Mouse (Mus musculus): Measurements from ENCODE around the gene Ganc. TPM values are rescaled to one million over a fixed set of nuclear protein-coding genes. Genes with fewer than 3 reads are reported as not detected.

Gene Ganc
- polyA plus RNA-seq, 1 experiment: 6.9 TPM

DNA sequence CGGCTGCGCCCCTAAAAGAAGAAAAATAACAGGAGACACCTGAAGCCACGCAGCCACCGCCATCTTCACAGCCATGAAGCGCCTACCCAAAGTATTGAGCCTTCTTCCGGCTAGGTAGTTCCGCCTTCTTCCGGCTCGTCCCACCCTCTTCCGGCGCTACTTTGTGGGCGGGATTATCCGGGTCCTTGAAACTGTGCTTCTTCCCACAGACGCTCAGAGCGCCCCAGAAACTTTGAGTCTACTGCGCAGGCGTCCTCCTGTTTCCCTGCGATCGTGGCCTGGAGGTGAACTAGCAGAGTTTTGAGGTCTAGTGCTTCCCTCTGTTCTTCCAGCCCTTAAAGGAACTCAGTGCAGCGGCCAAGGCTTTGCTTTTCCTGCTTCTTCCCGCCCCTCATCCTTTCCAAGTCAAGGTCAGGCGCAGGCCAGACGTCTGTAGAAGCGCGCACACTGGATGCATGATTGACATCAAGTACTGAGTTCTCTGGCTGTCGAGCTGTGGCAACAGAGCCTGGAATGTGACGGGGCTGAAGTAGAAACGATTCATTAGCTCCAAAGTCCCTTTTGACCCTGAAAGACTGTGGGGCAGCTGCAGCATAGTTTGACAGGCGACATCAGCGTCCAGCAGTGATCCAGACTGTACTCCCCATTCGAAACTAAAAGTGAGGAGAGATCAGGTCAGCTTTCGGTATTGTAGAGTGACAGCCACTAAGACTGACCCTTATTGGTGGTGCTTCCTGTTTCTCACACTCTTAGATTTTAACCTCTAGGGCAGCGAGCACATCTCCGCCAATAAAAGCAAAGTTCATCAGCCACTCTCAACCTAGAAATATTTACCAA lies 508 bp downstream of the Ganc start, which contains the start of gene Tmem87a:
TSS of gene Tmem87a (minus strand) at position 128 of the 837 bp plus-strand sequence.
- TF ChIP-seq POLR2A (IDR thresholded peaks at IDR 0.05; ENCODE audit: borderline replicate concordance, extremely low read depth, insufficient read depth, insufficient read length, poor library complexity, severe bottlenecking) (peak; percentile 60; the same call in 1 of the 2 replicates), CTCF (IDR thresholded peaks at IDR 0.05; ENCODE audit: borderline replicate concordance, extremely low read depth, insufficient read depth, insufficient read length) (no peak)
- DNase-seq (ENCODE audit: low read depth): peak; percentile 99

DNA sequence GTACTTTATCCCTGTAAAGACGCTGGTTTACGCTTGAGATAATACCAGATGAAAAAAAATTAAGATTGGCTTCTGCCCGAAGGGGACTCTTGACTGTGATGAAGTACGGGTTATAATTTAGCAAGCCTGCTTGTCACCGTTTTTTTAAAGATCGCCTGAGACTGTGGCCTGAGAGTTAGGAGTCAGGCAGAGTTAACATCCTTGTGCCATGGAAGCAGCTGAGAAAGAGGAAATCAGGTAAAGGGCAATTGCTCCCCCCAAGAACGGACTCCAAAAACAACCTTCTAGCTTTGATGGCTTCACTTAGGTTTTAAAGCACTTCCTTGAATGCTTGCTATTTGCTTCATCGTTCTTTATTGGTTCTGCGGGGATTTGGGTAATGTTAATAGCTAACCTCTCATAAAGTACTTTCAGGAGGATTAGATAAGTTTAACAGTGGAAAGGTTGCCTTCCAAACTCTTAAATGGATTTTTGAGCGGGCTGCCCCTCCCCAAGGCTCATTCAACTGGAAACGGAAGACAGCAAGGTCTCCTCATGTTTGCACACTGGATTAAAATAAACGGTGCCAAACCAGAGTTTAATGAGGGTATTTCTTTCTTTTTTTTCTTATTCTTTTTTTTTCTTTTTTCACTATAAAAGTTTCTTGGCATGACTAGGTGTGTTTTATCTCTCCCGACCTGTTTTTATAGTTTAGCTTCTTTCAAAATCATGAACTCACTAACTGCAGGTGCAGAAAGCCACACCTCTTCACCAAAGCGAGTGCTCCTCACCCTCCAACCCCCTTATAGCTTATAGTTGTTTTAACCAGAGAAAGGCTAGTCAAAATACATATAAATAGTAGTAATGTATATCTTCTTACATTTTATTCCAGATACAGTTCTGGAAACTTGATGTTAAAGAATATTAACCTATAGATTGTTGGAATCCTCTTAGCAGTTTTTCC lies 1.4 kb downstream of the Ganc start:
- no peak for TF ChIP-seq CTCF (IDR thresholded peaks at IDR 0.05; ENCODE audit: borderline replicate concordance, extremely low read depth, insufficient read depth, insufficient read length)
- no peak for TF ChIP-seq POLR2A (IDR thresholded peaks at IDR 0.05; ENCODE audit: borderline replicate concordance, extremely low read depth, insufficient read depth, insufficient read length, poor library complexity, severe bottlenecking)
- DNase-seq (ENCODE audit: low read depth): no peak

DNA sequence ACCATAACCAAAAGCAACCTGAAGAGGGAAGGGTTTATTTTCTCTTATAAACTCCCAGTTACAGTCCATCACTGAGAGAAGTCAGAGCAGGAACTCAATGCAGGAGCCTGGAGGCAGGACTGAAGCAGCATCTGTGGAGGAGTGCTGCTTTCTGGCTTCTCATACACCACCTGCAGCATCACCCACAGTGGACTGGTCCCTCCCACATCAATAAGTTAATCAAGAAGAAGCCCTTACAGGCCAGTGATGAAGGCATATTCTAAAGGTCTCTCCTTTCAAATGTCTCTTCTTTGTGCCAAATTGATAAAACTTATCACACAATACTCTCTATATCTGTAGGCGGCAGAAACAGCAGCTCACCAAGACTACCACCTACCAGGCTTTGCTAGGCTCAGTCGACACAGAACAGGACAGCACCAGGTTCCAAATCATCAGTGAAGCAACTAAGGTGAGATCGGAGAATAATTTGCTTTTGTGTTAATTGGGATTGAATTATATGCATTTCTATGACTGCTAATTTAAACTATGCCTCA lies 7.5 kb downstream of the Ganc start:
- DNase-seq (ENCODE audit: low read depth): no peak
- no peak for TF ChIP-seq POLR2A (IDR thresholded peaks at IDR 0.05; ENCODE audit: borderline replicate concordance, extremely low read depth, insufficient read depth, insufficient read length, poor library complexity, severe bottlenecking)
- TF ChIP-seq CTCF (IDR thresholded peaks at IDR 0.05; ENCODE audit: borderline replicate concordance, extremely low read depth, insufficient read depth, insufficient read length): no peak

DNA sequence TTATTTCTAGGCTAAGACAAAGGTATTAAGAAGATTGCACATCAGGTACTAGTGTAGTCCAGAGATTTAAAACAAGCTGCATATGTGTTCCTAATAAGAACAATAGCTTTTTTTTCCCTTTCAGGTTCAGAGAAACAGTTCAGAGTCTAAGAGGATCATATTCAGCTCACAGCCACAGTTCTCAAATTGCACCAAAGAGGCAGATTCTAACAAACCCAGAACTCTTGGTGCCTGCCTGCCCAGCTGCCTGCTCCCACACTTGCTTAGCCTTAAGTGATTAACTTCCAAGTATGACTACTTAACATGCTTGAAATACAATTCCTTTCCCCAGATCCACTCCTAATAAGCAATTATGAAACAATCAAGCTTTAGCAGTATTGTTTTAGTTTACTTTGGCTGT lies 10.4 kb downstream of the Ganc start:
- peak; percentile 30 for DNase-seq (ENCODE audit: low read depth)
- TF ChIP-seq POLR2A (IDR thresholded peaks at IDR 0.05; ENCODE audit: borderline replicate concordance, extremely low read depth, insufficient read depth, insufficient read length, poor library complexity, severe bottlenecking) (no peak), CTCF (IDR thresholded peaks at IDR 0.05; ENCODE audit: borderline replicate concordance, extremely low read depth, insufficient read depth, insufficient read length) (no peak)

DNA sequence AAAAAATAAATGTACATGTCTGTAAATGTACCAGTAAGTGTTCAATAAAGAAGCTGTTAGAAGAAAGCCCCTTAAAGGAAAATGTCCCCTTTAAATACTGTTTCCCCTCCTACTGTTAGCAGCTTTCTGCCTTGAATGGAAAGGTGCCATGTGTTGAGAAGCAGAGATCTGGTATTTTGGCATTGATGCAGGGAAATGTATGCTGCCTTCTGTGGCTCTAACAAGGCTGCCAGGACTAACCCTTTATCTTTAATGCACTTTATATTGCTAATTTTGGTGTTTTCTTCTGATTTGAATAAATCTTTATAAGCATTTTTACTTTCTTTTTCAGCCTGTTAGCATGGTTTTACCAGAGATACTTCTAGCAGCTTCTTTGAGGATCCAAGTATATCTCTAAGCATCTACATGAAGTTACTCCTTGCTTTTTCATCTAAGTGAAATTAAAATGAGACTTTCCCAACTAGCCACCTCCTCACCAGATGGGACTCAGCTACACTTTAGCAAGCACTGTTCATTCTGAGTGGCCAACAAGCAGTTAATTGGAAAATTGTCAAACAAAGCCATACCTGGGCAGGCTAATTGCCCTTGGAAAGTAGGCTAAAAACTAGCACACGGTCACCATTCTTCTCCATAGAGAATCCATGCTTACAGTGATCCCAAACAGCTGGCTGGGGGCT lies 11.2 kb downstream of the Ganc start:
- no peak for TF ChIP-seq POLR2A (IDR thresholded peaks at IDR 0.05; ENCODE audit: borderline replicate concordance, extremely low read depth, insufficient read depth, insufficient read length, poor library complexity, severe bottlenecking)
- no peak for TF ChIP-seq CTCF (IDR thresholded peaks at IDR 0.05; ENCODE audit: borderline replicate concordance, extremely low read depth, insufficient read depth, insufficient read length)
- peak; percentile 73 for DNase-seq (ENCODE audit: low read depth)

DNA sequence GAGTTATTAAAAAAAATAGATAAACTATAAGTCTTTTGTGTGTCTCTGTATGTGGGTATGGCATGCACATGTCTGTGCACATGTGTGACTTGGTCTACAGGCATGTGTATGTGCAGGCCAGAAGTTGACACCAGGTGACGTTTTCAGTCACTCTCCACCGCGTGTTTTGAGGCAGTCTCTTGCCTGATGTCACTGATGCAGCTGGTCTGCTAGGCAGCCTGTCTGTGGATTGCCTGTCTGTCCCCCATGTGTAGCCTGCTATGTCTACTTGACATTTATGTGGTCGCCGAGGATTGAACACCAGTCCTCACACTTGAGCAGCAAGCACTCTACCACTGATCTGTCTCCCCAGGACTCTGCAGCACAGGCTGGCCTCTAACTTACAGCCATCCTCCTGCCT lies 20.7 kb downstream of the Ganc start:
- TF ChIP-seq CTCF (IDR thresholded peaks at IDR 0.05; ENCODE audit: borderline replicate concordance, extremely low read depth, insufficient read depth, insufficient read length) (no peak), POLR2A (IDR thresholded peaks at IDR 0.05; ENCODE audit: borderline replicate concordance, extremely low read depth, insufficient read depth, insufficient read length, poor library complexity, severe bottlenecking) (no peak)
- DNase-seq (ENCODE audit: low read depth): no peak

DNA sequence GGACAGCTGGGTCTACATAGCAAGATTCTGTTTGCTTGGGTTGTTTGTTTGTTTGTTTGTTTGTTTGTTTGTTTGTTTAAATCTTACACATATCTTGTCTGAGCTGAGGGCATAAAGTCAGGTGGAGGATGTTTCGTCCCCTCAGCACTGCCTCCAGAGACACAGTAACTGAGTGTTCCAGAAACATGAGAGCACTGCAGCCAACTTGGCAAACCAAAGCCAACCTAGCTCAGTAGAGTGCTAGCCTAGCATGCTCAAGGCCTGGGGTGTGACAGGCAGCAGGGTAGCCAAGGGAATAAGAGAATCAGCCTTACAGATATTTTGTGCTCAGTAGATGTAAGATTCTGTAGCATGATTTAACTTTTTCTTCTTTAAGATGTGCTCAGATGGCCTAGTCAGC lies 40.8 kb downstream of the Ganc start:
- DNase-seq (ENCODE audit: low read depth): no peak

DNA sequence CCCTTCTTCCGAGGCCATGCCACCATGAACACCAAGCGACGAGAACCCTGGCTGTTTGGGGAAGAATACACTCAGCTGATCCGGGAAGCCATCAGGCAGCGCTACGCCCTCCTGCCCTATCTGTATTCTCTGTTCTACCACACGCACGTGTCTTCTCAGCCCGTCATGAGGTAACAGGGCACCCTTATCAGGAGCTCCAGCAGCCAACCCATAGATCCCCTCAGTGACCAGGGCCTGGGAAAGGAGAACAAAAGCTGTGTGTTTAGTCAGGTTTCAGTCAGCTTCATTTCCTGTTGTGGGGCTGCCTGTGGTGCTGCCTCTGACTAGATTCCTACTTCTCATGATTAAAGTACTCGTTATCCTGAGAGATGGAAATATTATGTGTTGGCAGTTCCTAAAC lies 42.7 kb downstream of the Ganc start:
- TF ChIP-seq POLR2A (IDR thresholded peaks at IDR 0.05; ENCODE audit: borderline replicate concordance, extremely low read depth, insufficient read depth, insufficient read length, poor library complexity, severe bottlenecking): no peak
- no peak for TF ChIP-seq CTCF (IDR thresholded peaks at IDR 0.05; ENCODE audit: borderline replicate concordance, extremely low read depth, insufficient read depth, insufficient read length)
- no peak for DNase-seq (ENCODE audit: low read depth)

More for the DNA sequence above, 40.8 kb downstream of the Ganc start:
- TF ChIP-seq POLR2A (IDR thresholded peaks at IDR 0.05; ENCODE audit: borderline replicate concordance, extremely low read depth, insufficient read depth, insufficient read length, poor library complexity, severe bottlenecking) (no peak), CTCF (IDR thresholded peaks at IDR 0.05; ENCODE audit: borderline replicate concordance, extremely low read depth, insufficient read depth, insufficient read length) (no peak)

DNA sequence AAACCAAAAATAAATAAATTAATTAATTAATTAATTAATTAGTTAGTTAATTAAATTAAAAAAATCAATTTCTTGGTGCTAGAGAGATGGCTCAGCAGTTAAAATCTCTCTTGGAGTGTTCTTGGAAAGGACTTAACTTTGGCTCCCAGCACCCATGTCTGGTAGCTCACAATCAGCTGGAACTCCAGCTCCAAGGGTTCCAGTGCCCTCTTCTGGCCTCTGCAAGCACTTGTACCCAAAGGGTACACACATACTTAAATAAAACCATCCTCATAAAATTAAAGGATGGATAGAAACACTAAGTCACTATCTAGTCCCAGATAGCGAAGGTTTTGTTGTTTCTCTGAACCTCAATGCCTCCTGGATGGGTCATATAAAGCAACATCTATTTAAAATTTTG lies 43.6 kb downstream of the Ganc start:
- peak; percentile 1 for DNase-seq (ENCODE audit: low read depth)
- TF ChIP-seq CTCF (IDR thresholded peaks at IDR 0.05; ENCODE audit: borderline replicate concordance, extremely low read depth, insufficient read depth, insufficient read length) (no peak), POLR2A (IDR thresholded peaks at IDR 0.05; ENCODE audit: borderline replicate concordance, extremely low read depth, insufficient read depth, insufficient read length, poor library complexity, severe bottlenecking) (no peak)

DNA sequence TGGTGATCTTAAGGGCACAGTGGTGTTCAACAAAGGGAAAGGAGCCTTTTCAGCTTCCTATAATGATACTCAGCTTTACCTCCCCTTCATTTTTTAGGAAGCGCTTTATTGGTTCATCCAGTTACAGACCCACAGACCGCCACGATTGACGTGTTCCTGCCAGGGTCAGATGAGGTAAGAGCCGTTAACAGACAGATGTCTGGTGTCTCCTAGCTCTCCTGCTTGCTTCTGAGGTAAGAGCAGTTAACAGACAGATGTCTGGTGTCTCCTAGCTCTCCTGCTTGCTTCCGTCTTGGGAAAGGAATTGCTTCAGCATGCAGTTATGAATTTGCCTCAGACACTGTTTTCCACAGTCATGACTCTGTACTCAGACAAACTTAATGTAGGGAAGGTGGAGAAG lies 47.0 kb downstream of the Ganc start:
- TF ChIP-seq CTCF (IDR thresholded peaks at IDR 0.05; ENCODE audit: borderline replicate concordance, extremely low read depth, insufficient read depth, insufficient read length) (no peak), POLR2A (IDR thresholded peaks at IDR 0.05; ENCODE audit: borderline replicate concordance, extremely low read depth, insufficient read depth, insufficient read length, poor library complexity, severe bottlenecking) (no peak)
- DNase-seq (ENCODE audit: low read depth): no peak
